Mouse (Mus musculus) neural tube, embryonic 13.5 days (tissue): ENCODE results near the gene Exoc3l2. TPM values are rescaled to one million over a fixed set of nuclear protein-coding genes. Genes with fewer than 3 reads are reported as not detected.
A peak's percentile ranks its signal among the peaks of the same experiment; 100 is the strongest.

Source experiments
- ATAC-seq: fragments of 200-750 bp; cut with Nextera tagmentation; 2 replicates; pipeline ENCODE4 v1.8.0; 2017; ENCODE audit warnings: low read depth, mild to moderate bottlenecking, moderate TSS enrichment, moderate library complexity
- H3K27ac ChIP-seq: fragments of 300-500 bp; sonication (generic); replicated peaks from 2 replicates; pipeline ENCODE4 v1.5.1; 2015; ENCODE audit warnings: moderate library complexity, mild to moderate bottlenecking, inconsistent platforms
- H3K27me3 ChIP-seq: fragments of 300-500 bp; sonication (generic); 2 replicates; pipeline ENCODE4 v1.6.1; 2015; ENCODE audit warnings: mild to moderate bottlenecking, inconsistent platforms
- H3K36me3 ChIP-seq: fragments of 300-500 bp; sonication (generic); 2 replicates; pipeline ENCODE4 v1.6.1; 2015; ENCODE audit warnings: mild to moderate bottlenecking, inconsistent platforms
- H3K4me1 ChIP-seq: fragments of 300-500 bp; sonication (generic); replicated peaks from 2 replicates; pipeline ENCODE4 v1.6.1; 2015; ENCODE audit warnings: inconsistent platforms
- H3K4me2 ChIP-seq: fragments of 300-500 bp; sonication (generic); 2 replicates; pipeline ENCODE4 v1.6.1; 2015; ENCODE audit warnings: inconsistent platforms, mild to moderate bottlenecking, moderate library complexity
- H3K4me3 ChIP-seq: fragments of 300-500 bp; sonication (generic); 2 replicates; pipeline ENCODE4 v1.5.1; 2015; ENCODE audit warnings: mild to moderate bottlenecking, inconsistent platforms
- H3K9ac ChIP-seq: fragments of 300-500 bp; sonication (generic); 2 replicates; pipeline ENCODE4 v1.6.1; 2015; ENCODE audit warnings: moderate library complexity, mild to moderate bottlenecking, inconsistent platforms
- H3K9me3 ChIP-seq: fragments of 300-500 bp; sonication (generic); 2 replicates; pipeline ENCODE4 v1.6.1; 2016; ENCODE audit warnings: inconsistent platforms
- WGBS: fragments of 180-500 bp; shearing (Covaris S2); methylation state at CpG from one replicate; pipeline ENCODE4 v1.1.7; 2015; 5-methylcytosine and 5-hydroxymethylcytosine counted together
- polyA plus RNA-seq: library from polyadenylated mRNA; unstranded; fragments of >200 nt; fragmentation: Nextera tagmentation; extraction: Ambion mirVana; gene quantifications from 2 replicates; pipeline ENCODE4 v1.2.1, GENCODE M21; 2015

Gene Exoc3l2
- polyA plus RNA-seq, 1 experiment from 2014 or later = 0.52 TPM

DNA sequence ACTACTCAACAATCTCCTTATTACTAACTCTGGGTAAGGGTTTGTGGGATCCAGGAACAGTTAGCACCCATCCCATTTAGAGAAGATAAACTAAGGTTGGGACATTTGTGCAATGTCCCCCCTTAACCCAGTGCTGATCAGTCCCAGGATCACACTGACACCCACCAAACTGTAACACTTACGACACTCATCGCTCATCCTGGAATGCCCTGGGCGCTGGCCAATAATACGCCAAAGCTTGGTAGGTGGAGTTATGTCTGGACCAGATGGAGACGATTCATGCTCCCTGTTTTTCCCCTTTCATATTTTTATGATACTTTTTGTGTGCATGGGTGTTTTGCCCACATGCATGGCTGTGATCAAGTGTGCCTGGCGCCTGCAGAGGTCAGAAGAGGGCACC is 32.7 kb upstream of the Exoc3l2 start:
- whole genome bisulfite sequencing = 91% methylated on average over 6 of the region's 6 CpGs
- 0 out of 2 replicates have a peak, but pooled peaks cover 5% of the 10 kb centered on the region for H3K4me1 ChIP-seq
- H3K27ac ChIP-seq = no peak overlapping the region
- peaks cover 4% of the 10 kb centered on the region; the same call in 1 of the 2 replicates for H3K9me3 ChIP-seq
- no peak overlapping the region for H3K4me2 ChIP-seq
- no peak overlapping the region for H3K9ac ChIP-seq
- no peak overlapping the region for H3K4me3 ChIP-seq
- H3K27me3 ChIP-seq = no peaks in the 10 kb centered on the region
- no peak for ATAC-seq
- peaks cover 100% of the 10 kb centered on the region for H3K36me3 ChIP-seq

- peaks cover 100% of the 10 kb centered on the region for H3K36me3 ChIP-seq
- no peak for ATAC-seq
- H3K9me3 ChIP-seq = peaks cover 4% of the 10 kb centered on the region; the same call in 1 of the 2 replicates
- H3K4me1 ChIP-seq = 0 out of 2 replicates have a peak, but pooled peaks cover 5% of the 10 kb centered on the region
- H3K27ac ChIP-seq = no peak overlapping the region
- 93% methylated on average over 2 of the region's 2 CpGs for WGBS
- no peak overlapping the region for H3K9ac ChIP-seq
- no peak overlapping the region for H3K4me2 ChIP-seq
- no peaks in the 10 kb centered on the region for H3K27me3 ChIP-seq
- H3K4me3 ChIP-seq = no peak overlapping the region
Observed at GRCm38 (mm10) chr7:19432475-19432874, 30.7 kb upstream of the Exoc3l2 start.

GRCm38 (mm10) chr7:19436276-19436675 is 26.9 kb upstream of the Exoc3l2 start:
- no peaks in the 10 kb centered on the region for H3K4me1 ChIP-seq
- H3K27ac ChIP-seq = no peak overlapping the region
- H3K27me3 ChIP-seq = no peaks in the 10 kb centered on the region
- 95% methylated on average over 2 of the region's 2 CpGs for WGBS
- peaks cover 93% of the 10 kb centered on the region for H3K36me3 ChIP-seq
- peaks cover 4% of the 10 kb centered on the region; the same call in 1 of the 2 replicates for H3K9me3 ChIP-seq
- no peak overlapping the region for H3K4me2 ChIP-seq
- H3K9ac ChIP-seq = no peak overlapping the region
- H3K4me3 ChIP-seq = no peak overlapping the region
- ATAC-seq = no peak

DNA sequence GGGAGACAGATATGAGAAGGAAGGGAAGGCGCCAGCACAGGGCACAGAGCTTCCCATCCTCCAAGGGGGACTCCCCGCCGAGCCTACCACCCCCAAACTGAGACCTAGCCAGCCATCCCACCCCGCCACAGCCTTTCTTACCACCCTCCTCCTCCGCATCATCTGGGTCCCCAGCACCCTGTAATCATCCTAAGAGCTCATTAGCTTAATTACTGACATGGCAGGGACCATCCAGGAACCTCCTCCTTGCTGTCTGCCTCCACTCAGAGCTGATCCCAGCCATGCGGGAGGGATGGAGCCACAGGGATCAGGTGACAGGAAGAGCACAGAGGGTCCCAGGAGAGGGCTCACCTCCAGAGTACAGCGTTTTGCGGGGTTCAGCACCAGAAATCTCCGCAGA is 26.1 kb upstream of the Exoc3l2 start:
- 0 out of 2 replicates have a peak, but pooled peaks have one; percentile 15 for ATAC-seq
- Histone ChIP-seq H3K4me3 (no peak overlapping the region), H3K9ac (no peak overlapping the region), H3K4me1 (no peaks in the 10 kb centered on the region), H3K36me3 (peaks cover 93% of the 10 kb centered on the region), H3K9me3 (peaks cover 4% of the 10 kb centered on the region; the same call in 1 of the 2 replicates), H3K27me3 (no peaks in the 10 kb centered on the region), H3K4me2 (no peak overlapping the region), H3K27ac (no peak overlapping the region)
- 80% methylated on average over 9 of the region's 9 CpGs for WGBS

GRCm38 (mm10) chr7:19441448-19442091 is 21.6 kb upstream of the Exoc3l2 start:
- Histone ChIP-seq H3K9me3 (no peaks in the 10 kb centered on the region), H3K4me3 (no peak overlapping the region), H3K36me3 (peaks cover 87% of the 10 kb centered on the region), H3K9ac (no peak overlapping the region), H3K4me1 (no peaks in the 10 kb centered on the region), H3K27me3 (no peaks in the 10 kb centered on the region), H3K4me2 (no peak overlapping the region), H3K27ac (no peak overlapping the region)
- ATAC-seq = no peak
- 84% methylated on average over 9 of the region's 9 CpGs for WGBS

DNA sequence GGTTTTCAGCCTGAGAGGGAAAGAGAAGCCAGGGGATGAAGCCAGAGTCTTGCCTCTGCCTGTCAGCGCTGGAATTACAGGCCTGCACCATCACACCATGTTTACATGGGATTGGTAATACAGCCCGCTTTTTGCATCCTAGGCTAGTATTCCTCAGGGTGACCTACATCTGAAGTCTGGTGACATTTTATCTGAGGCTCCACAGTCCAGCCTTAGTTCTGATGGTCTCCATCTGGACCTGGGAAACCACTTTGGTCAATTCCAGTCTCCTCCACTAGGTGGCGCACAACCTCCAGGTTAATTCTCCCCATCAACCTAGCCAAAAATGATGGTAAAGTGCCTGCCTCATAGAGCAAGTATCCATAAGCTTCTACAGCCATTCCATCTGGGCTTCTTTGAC is 19.8 kb upstream of the Exoc3l2 start:
- no peaks in the 10 kb centered on the region for H3K9me3 ChIP-seq
- ATAC-seq = peak; percentile 17; the same call in 1 of the 2 replicates
- no peaks in the 10 kb centered on the region for H3K27me3 ChIP-seq
- no peaks in the 10 kb centered on the region for H3K4me1 ChIP-seq
- no peak overlapping the region for H3K27ac ChIP-seq
- no peak overlapping the region for H3K4me2 ChIP-seq
- H3K9ac ChIP-seq = no peak overlapping the region
- H3K36me3 ChIP-seq = peaks cover 87% of the 10 kb centered on the region
- no peak overlapping the region for H3K4me3 ChIP-seq
- WGBS = 49% methylated on average over 3 of the region's 3 CpGs

DNA sequence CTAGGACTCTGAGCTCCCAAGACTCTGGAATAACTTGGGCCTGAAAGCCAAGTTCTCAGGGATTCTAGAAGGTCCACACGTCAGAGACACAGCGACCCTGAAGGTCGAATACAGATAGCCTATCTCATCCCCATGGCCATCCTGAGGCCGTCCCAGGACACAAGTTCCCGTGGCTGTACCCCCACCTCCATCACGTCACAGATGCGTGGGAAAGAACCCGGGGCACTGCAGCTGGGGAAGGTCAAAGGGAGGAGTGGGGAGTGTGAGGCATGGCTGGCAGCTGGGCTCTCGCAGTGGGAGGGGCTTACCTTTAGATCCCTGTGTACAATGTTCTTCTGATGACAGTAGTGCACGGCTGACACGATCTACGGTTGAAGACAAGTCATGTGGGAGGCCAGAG is 18.3 kb upstream of the Exoc3l2 start:
- no peaks in the 10 kb centered on the region for H3K4me1 ChIP-seq

GRCm38 (mm10) chr7:19447689-19448088 is 15.4 kb upstream of the Exoc3l2 start:
- ATAC-seq = no peak
- Histone ChIP-seq H3K9ac (no peak overlapping the region), H3K27me3 (no peaks in the 10 kb centered on the region), H3K4me3 (no peak overlapping the region), H3K4me1 (no peaks in the 10 kb centered on the region), H3K36me3 (peaks cover 94% of the 10 kb centered on the region), H3K27ac (no peak overlapping the region), H3K4me2 (no peak overlapping the region), H3K9me3 (no peaks in the 10 kb centered on the region)
- 93% methylated on average over 16 of the region's 16 CpGs for WGBS

More for the DNA sequence above, 18.3 kb upstream of the Exoc3l2 start:
- peaks cover 94% of the 10 kb centered on the region for H3K36me3 ChIP-seq
- H3K9me3 ChIP-seq = no peaks in the 10 kb centered on the region
- WGBS = 85% methylated on average over 12 of the region's 12 CpGs
- H3K9ac ChIP-seq = no peak overlapping the region
- no peak overlapping the region for H3K27ac ChIP-seq
- H3K27me3 ChIP-seq = no peaks in the 10 kb centered on the region
- no peak overlapping the region for H3K4me2 ChIP-seq
- ATAC-seq = no peak
- no peak overlapping the region for H3K4me3 ChIP-seq

GRCm38 (mm10) chr7:19449165-19449564 is 14.0 kb upstream of the Exoc3l2 start:
- Histone ChIP-seq H3K4me3 (no peak overlapping the region), H3K27ac (no peak overlapping the region), H3K9me3 (no peaks in the 10 kb centered on the region), H3K36me3 (peaks cover 89% of the 10 kb centered on the region), H3K4me1 (no peaks in the 10 kb centered on the region), H3K9ac (no peak overlapping the region), H3K27me3 (no peaks in the 10 kb centered on the region), H3K4me2 (no peak overlapping the region)
- WGBS = 88% methylated on average over 12 of the region's 12 CpGs
- ATAC-seq = no peak

GRCm38 (mm10) chr7:19455186-19455585 is 7.9 kb upstream of the Exoc3l2 start:
- no peak overlapping the region for H3K27ac ChIP-seq
- H3K27me3 ChIP-seq = no peaks in the 10 kb centered on the region
- H3K36me3 ChIP-seq = peaks cover 40% of the 10 kb centered on the region
- peaks cover 30% of the 10 kb centered on the region for H3K4me1 ChIP-seq
- ATAC-seq = no peak
- H3K4me3 ChIP-seq = no peak overlapping the region
- no peak overlapping the region for H3K9ac ChIP-seq
- 90% methylated on average over 4 of the region's 4 CpGs for WGBS
- H3K9me3 ChIP-seq = no peaks in the 10 kb centered on the region
- H3K4me2 ChIP-seq = no peak overlapping the region

DNA sequence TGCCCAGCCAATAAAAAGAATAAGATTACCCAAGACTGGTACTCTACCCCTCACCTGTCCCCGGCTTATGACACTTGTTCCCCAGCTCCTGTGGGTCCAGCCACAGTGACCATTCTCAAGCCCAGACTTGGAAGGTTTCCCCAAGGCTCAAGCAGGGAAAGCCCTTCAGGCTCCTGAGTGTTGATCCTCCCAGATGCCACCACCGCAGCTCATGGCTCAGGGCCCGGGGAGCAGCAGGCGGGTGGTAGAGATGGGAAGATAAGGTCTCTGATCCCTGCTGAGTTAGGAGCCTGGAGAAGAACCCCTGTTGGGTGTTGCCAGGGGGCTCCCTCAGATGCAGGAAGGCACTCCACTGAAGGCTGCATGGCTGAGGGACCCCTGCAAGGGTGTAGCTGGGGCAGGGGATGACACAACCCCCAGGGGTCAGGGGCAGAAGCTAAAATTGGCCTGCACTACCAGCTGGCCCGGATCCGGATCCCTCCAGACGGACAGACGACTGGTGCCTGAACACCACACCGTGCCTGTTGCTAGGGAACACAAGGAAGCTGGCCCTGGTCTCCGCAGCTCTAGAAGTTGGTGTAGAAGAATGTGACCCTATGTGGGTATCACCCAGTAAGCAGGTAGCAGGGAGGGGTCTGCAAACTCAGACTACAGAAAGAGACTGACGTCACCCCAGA is 7.2 kb upstream of the Exoc3l2 start:
- 71% methylated on average over 11 of the region's 11 CpGs for WGBS
- H3K36me3 ChIP-seq = peaks cover 32% of the 10 kb centered on the region
- H3K4me3 ChIP-seq = 0 out of 2 replicates have a peak overlapping the region, but pooled peaks have one; percentile 93
- peaks cover 30% of the 10 kb centered on the region for H3K4me1 ChIP-seq
- H3K9ac ChIP-seq = no peak overlapping the region
- no peak for ATAC-seq
- no peaks in the 10 kb centered on the region for H3K27me3 ChIP-seq
- H3K9me3 ChIP-seq = no peaks in the 10 kb centered on the region
- H3K4me2 ChIP-seq = 0 out of 2 replicates have a peak overlapping the region, but pooled peaks have one; percentile 99
- no peak overlapping the region for H3K27ac ChIP-seq

DNA sequence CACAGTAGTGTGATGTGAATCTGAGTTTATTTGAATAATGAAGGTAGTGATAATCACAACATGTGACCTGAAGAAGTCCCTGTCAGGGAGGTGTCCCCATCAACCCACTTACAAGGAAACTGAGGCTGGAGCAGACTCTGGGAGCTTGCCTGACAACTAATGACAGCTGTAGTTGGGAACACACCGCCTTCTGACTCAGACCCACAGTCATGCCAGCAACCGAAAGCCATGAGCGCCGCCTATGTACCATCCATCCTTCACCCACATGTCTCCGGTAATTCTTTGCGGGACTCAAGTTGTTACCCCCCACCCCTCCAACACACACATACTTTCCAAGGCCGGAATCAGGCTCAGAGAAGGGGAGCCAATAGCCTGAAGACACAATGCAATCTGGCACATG is 6.5 kb upstream of the Exoc3l2 start:
- H3K4me2 ChIP-seq = peak overlapping the region; percentile 99
- H3K27me3 ChIP-seq = no peaks in the 10 kb centered on the region
- H3K9me3 ChIP-seq = no peaks in the 10 kb centered on the region
- WGBS = 95% methylated on average over 7 of the region's 7 CpGs
- ATAC-seq = no peak
- peak overlapping the region; percentile 97 for H3K9ac ChIP-seq
- peaks cover 30% of the 10 kb centered on the region for H3K4me1 ChIP-seq
- no peak overlapping the region for H3K27ac ChIP-seq
- peak overlapping the region; percentile 93; the same call in 1 of the 2 replicates for H3K4me3 ChIP-seq
- peaks cover 26% of the 10 kb centered on the region for H3K36me3 ChIP-seq
